Mouse (Mus musculus): ENCODE results near the gene Sds. TPM values are rescaled to one million over a fixed set of nuclear protein-coding genes. Genes with fewer than 3 reads are reported as not detected.

Sds gene
- total RNA-seq, 2 experiments from 2014 or later: not detected

DNA sequence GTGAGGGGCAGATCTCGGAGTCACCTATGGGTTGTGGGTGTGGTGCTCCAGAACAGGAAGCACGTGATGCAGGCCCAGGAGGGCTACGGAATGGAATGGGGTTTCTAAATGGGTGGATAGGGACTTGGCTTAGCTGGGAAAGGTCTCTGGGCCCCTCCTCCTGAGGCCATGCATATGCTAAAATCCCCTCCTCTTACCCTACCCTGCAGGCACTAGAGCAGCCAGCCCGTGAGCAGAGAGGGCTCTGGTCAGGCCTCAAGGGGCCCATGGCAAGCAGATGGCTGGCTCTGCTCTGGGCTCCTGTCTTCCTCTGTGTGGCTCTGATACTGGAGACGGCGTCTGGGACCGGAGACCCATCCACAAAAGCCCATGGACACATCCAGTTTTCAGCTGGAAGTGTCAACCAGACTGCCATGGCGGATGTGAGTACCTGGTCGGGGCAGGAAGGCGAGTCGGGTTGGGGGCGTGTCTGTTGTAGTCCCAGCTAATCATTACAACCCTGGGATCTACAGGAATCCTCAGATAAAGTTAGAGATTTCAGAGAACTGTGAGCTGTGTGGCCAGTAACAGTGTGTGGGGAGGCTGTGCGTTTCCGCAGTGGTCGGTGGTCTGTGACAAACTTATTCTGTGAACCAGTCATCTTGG lies 36.7 kb downstream of the Sds start:
- ATAC-seq (replicated peaks; ENCODE audit: poor library complexity, severe bottlenecking): no peak

DNA sequence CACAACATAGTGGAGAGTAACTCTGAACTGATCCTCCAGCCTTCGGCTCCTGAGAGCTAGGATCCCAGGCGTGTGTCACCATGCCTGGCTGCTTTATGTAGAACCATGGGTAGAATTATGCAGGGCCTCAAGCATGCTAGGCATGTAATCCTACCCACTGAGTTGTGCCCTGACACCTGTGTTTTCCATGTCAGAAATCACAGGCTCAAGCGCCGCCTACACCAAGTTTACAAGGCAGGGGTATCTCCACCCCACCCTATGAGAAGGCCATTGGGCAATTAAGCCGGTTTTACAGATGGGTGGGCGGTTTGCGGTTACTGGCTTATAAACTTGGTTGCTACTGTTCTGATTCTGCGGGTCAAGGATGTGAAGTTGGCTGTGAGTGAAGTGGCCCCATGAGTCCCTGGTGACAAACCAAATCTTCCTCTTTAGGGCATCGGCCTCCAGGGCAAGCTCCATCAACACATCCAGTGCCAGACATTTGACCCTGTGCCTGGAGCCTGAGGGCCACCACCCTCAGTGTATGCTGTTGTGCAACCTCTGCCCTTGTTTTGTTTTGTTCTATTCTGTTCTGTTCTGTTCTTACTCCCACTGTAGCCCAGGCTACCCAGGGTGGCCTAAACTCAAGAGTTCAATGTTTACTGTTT lies 37.8 kb downstream of the Sds start:
- peak; percentile 13 for ATAC-seq (replicated peaks; ENCODE audit: poor library complexity, severe bottlenecking)

GRCm38 (mm10) chr5:120514754-120515153 lies 38.4 kb downstream of the Sds start:
- ATAC-seq (replicated peaks; ENCODE audit: poor library complexity, severe bottlenecking): no peak

DNA sequence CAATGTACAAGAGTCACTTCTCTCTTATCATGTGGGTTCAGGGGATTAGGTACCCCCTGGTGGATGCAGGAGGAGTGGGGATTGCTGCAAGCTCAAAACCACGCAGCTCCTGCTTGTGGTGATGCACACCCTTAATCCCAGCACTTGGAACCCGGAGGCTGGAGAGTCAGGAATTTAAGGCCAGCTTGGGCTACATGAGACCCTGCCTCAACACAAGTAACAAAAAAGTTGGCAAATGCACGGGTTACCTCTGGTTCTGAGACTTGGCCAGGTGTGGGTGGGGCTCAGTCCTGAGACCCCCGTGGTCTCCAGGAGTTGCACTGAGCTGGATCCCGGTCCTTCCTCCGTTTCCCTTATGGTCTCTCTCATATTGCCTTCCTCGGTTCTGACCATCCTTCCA lies 39.1 kb downstream of the Sds start:
- ATAC-seq (replicated peaks; ENCODE audit: poor library complexity, severe bottlenecking): no peak

DNA sequence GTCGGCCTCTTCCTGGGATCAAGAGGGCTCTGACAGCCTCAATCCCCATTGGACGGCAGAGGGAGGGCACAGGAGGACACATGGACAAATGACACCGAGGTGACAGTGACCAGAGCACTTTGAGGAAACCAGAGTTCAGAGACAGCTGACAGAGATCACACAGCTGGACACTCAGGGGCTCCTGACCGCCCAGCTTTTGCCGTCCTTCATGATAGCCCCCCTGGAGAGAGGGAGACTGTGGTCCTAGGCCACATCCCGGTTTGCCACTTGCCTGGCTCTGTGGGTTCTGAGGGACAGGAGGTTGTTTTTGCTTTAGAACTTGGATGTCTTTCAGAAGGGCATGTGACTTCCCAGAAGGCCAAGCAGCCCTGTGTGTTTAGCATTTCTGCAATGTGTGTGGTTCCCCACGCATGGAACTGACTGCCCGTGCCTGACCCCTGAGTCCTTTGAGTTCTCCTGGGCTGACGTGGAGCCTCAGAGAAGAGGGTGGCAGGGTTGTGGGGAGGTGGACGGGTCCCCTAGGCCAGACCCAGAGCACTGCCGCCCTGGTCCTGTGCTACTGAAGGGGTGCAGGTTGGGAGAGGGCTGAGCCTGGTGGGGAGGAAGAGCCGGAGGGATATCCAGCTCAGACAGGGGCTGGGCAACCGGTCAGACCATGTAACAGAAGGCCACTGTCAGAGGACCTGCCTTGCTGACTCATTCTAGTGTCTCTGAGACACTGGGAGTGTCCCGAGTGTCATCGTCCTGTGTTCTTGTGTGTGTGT lies 40.1 kb downstream of the Sds start:
- ATAC-seq (replicated peaks; ENCODE audit: poor library complexity, severe bottlenecking): no peak

DNA sequence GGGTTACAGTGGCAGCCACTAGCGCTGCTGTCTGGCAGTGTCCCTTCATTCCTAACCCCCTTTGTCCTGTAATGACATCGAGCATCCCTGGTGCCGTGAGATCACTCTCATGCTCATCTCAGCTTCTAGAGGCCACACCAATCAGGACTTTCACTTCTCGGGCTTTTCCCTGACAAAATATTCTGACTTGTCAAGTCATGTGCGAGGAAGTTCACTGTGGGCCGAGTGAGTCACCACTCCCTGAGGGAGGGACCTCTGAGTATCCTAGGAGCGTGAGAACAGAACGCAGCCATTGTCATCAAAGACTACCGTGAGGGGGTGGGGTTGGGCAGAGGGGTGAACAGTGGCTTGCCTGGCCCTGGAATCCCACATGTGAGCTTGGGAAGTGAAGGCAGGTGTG lies 41.2 kb downstream of the Sds start:
- ATAC-seq (replicated peaks; ENCODE audit: poor library complexity, severe bottlenecking): peak; percentile 44

DNA sequence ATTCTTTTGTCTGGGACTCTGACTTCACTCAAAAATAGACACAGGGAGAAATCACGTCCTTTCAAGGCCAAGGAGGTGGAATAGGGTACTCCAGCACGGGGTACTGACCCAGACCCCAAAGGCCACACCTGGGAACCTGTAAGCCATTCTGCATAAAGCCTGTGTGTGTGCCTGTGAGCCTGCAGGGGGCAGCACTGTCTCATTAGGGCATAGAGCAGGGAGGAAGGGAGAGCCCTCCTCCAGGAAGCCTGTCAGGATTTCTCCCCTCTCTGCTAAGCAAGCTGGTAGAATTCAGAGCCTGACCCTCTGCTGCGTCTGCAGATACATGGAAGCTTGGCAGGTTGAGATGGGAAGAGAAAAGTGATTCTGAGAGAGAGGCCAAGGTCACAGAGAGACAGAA lies 46.3 kb downstream of the Sds start:
- no peak; the same call in 1 of the 2 replicates for ATAC-seq (replicated peaks; ENCODE audit: poor library complexity, severe bottlenecking)

DNA sequence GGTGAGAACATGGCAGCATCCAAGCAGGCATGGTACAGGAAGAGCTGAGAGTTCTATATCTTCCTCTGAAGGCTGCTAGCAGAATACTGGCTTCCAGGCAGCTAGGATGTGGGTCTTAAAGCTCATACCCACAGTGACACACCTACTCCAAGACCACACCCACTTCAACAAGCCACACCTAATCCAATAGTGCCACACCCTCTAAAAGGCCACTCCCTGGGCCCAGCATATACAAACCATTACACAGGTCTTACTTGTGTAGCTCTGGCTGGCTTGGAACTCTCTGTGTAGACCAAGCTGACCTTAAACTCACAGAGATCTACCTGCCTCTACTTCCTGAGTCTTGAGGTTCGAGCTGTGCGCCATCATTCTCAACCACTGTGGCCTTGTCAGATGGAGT lies 48.4 kb downstream of the Sds start:
- no peak for ATAC-seq (replicated peaks; ENCODE audit: poor library complexity, severe bottlenecking)

- ATAC-seq (replicated peaks; ENCODE audit: poor library complexity, severe bottlenecking): no peak
Measured at GRCm38 (mm10) chr5:120525737-120526136, 49.4 kb downstream of the Sds start.

DNA sequence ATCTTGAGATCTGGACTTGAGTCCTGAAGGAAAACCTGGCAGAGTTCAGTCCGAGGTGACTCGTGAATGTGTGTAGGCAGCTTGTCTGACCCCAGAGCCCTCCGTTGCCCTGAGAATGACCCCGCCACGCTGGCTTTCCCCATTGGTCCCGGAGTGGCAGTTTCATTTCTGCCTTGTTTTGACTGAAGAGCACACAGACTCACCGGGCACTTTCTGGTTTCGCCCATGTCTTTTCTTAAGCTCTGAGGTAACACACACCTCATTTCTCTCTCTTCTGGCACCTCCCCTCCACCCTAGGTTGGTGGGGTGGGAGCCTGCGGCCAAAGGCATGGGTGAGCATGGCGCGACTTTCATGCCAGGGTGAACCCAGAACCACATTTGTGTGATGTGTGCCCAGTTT lies 50.0 kb downstream of the Sds start:
- peak; percentile 49 for ATAC-seq (replicated peaks; ENCODE audit: poor library complexity, severe bottlenecking)

DNA sequence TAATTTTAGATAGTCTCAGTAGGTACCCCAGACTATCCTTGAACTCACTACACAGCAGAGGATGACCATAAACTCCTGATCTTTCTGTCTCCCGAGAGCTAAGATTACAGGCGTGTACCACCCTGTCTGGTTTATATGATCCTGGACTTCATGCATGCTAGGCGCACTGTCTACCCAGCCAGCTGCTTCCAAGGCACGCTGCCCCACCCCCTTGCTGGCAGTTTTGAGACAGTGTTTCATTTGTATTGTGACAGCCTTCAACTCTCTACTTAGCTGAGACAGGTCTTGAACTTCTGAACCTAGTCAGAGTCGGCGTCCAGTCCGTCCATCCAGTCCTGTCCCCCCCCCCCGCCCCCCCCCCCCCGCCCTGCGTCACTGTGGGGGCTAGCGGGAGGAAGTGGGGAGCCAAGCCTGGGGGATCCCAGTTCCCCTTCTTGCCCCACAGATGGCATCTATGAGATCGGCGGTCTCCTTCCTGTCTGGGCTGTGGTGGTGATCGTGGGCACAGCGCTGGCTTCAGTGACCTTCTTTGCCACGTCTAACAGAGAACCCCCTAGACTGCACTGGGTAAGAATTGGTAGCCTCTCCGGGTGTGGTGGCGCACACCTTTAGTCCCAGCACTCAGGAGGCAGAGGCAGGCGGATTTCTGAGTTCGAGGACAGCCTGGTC lies 51.1 kb downstream of the Sds start:
- ATAC-seq (replicated peaks; ENCODE audit: poor library complexity, severe bottlenecking): peak; percentile 92

GRCm38 (mm10) chr5:120531631-120532030 lies 55.3 kb downstream of the Sds start:
- ATAC-seq (replicated peaks; ENCODE audit: poor library complexity, severe bottlenecking): no peak

Other genes with a start within 250 kb of the Sds start
- gene Lhx5, start 44.8 kb upstream of the Sds start, total RNA-seq (2014; fragmentation: Nextera tagmentation): not detected in 2 replicates
- gene Lhx5, start 44.8 kb upstream of the Sds start, total RNA-seq (2017): not detected in 2 replicates
- gene Sdsl, start 3.7 kb upstream of the Sds start, total RNA-seq (2014; fragmentation: Nextera tagmentation): 1.3 and 3.5 TPM in 2 replicates
- gene Sdsl, start 3.7 kb upstream of the Sds start, total RNA-seq (2017): 2.4 and 2.8 TPM in 2 replicates
- gene Plbd2, start 27.1 kb downstream of the Sds start, total RNA-seq (2014; fragmentation: Nextera tagmentation): 18.2 and 20.8 TPM in 2 replicates
- 8.9 and 9.4 TPM in 2 replicates for gene Plbd2, start 27.1 kb downstream of the Sds start, total RNA-seq (2017)
- gene Slc8b1, start 34.6 kb downstream of the Sds start, total RNA-seq (2014; fragmentation: Nextera tagmentation): 24.9 and 38.3 TPM in 2 replicates
- 30.1 and 31.8 TPM in 2 replicates for gene Slc8b1, start 34.6 kb downstream of the Sds start, total RNA-seq (2017)
- gene Tpcn1, start 112.1 kb downstream of the Sds start, total RNA-seq (2014; fragmentation: Nextera tagmentation): 28.8 and 41.5 TPM in 2 replicates
- gene Tpcn1, start 112.1 kb downstream of the Sds start, total RNA-seq (2017): 12.7 and 14.1 TPM in 2 replicates
- not detected in 2 replicates for gene Iqcd, start 112.5 kb downstream of the Sds start, total RNA-seq (2014; fragmentation: Nextera tagmentation)
- not detected in 2 replicates for gene Iqcd, start 112.5 kb downstream of the Sds start, total RNA-seq (2017)
- 3.0 and 5.3 TPM in 2 replicates for gene Rita1, start 136.1 kb downstream of the Sds start, total RNA-seq (2014; fragmentation: Nextera tagmentation)
- 1.8 and 3.9 TPM in 2 replicates for gene Rita1, start 136.1 kb downstream of the Sds start, total RNA-seq (2017)
- gene Ddx54, start 136.2 kb downstream of the Sds start, total RNA-seq (2014; fragmentation: Nextera tagmentation): 21.5 and 27.9 TPM in 2 replicates
- 33.1 and 38.7 TPM in 2 replicates for gene Ddx54, start 136.2 kb downstream of the Sds start, total RNA-seq (2017)
- gene Cfap73, start 157.7 kb downstream of the Sds start, total RNA-seq (2014; fragmentation: Nextera tagmentation): not detected in 2 replicates
- gene Cfap73, start 157.7 kb downstream of the Sds start, total RNA-seq (2017): not detected in 2 replicates
- not detected in 2 replicates for gene Rasal1, start 172.3 kb downstream of the Sds start, total RNA-seq (2014; fragmentation: Nextera tagmentation)
- not detected in 2 replicates for gene Rasal1, start 172.3 kb downstream of the Sds start, total RNA-seq (2017)
- gene Dtx1, start 235.4 kb downstream of the Sds start, total RNA-seq (2014; fragmentation: Nextera tagmentation): not detected in 2 replicates
- gene Dtx1, start 235.4 kb downstream of the Sds start, total RNA-seq (2017): not detected in 2 replicates